Mouse (Mus musculus): Measurements from ENCODE around the gene Dner.

Gene Dner

DNA sequence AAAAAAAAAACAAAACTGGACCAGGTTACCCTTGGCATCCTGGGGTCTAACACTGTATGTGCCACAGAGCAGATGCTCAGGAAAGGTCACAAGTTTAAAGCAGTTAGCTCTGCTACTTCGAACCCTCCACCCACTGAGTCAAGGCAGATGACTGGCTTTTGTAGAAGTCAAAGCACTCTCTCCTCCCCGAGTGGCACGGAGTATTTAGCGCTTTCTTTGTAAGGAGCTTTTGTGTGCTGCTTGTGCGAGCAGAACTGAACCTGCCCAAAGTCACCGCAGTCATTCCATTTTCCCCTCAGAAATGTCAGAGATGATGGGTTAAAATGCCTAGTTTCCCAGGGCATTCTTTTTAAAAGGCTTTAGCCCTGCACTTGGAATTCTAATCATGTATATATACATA is 59.1 kb downstream of the Dner start:
- DNase-seq (ENCODE audit: low read depth, low spot score) = no peak

DNA sequence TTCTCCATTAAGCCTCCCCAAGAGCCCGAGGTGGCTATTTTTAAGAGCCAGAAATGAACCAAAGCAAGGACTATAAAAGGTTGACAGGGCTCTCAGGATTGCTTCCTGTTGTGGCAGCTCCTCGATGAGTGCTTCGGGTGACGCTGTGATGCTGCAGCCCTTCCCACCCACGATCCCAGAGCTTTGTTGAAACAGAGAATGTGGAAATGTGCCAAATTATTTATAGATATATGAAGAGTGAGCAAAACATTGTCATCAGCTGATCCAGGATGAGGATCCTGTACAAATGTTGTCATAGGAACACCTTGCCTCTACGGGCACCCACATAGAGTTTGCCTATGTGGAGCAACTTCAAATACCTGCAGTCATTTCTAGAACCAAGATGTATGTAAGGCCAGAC is 67.8 kb downstream of the Dner start:
- no peak for DNase-seq (ENCODE audit: low read depth, low spot score)

DNA sequence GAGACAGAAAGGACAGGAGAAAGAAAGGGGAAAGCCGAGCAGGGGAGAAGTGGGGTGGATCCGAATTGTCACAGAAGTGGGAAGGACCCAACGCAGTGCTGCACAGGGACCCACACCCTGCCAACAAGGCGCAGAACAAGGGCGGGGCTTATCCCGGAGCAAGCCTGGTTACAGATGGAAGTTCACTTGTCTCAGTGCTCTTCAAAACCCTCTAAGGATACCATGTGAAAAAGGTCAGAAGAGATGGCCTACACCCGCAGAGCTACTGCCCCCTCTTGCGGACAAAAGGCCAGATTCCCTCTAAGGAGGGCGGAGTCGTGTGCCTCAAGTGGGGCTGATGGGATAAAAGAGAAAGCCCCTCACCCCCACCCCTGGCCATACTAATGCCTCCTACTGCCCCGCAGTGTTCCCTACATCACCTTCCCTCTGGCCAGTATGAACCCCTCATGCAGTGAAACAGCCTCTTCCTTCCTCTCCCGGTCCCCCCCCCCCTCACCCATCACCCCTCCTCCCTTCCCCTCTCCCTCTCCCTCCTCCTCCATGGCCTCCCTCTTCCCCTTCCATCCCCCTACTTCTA is 73.0 kb downstream of the Dner start:
- no peak for DNase-seq (ENCODE audit: low read depth, low spot score)

DNA sequence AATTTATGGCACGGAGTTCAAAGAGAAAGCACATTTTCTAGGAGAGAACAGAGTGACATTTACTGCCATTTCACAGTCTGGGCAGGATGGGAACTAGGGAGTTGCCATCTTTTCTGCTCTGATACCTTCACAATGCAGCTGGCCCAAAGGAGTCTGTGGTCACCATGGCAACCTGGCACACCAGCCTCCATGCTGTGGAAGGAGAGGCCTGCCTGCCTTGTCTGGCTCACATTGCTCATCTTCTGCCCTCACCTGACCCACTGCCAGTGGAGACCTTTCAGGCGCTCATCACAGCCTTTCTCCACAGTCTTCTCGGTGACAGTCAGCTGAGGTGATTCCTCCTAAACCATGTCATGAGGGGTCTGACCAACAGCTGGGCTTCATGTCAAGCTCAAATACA is 74.7 kb downstream of the Dner start:
- no peak for DNase-seq (ENCODE audit: low read depth, low spot score)

DNA sequence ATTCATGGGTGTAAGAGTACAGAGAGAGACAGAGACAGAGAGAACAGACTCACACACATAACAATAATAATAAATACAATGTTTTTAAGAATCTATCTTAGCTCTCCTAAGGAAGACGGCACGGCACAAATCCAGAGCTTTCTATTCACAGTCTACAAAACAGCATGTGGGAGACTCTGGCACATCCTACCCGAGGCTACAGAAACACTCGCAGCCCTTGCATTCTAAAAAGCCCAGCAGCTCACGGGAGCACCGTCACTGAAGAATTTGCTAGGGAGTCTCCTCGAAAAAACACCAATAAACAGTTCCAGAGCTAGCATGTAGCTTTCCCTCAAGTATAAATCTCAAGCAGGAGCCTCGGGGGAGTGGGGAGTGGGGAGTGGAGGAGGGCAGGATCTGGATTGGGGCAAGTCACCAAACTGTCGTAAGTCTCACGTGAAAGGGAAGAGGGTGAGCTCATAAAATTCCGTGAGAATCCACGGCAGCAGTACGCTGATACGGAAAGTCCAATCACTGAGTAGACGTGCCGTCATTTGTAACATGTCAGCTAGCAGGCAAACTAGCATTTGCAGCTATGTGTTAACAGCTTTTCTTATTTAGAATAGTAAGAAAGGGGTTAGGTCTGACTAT is 76.8 kb downstream of the Dner start:
- DNase-seq (ENCODE audit: low read depth, low spot score) = no peak

DNA sequence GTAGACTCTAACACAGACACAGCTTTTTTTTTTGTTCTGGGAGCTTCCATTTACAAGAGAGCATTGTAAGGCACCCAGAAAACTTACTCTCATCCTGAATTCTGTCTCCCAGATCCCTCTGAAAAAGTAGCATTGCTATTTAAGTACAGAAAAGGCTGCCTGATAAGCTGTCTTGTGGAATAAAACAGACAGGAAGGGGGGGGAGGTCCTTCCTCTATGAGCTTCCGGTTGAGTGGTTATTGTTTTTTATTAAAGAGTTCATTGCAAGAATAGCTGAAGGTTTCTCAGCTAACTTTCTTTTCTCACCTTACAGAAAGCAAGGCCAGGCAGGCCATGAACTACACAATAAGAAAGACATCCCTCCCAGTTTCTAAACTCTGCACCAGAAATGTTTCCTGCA is 77.9 kb downstream of the Dner start:
- no peak for DNase-seq (ENCODE audit: low read depth, low spot score)

DNA sequence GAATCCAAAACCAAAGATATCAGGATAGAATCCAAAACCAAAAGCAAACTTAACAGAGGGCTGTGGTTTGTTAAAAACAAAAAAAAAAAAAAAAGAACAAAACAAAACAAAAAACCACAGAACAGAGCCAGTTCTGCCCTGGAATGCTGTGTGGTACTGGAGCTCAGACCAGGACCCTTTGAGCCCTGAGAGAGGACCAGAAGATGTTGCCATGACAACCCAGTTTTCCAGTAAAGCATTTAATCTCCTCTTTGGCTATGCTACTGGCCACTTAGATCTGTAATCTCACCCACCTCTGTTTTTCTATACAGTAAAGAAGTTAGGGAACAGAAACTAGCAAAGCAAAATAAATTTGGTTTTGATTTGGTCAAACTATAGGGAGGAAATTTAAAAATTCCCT is 79.9 kb downstream of the Dner start:
- no peak for DNase-seq (ENCODE audit: low read depth, low spot score)

DNA sequence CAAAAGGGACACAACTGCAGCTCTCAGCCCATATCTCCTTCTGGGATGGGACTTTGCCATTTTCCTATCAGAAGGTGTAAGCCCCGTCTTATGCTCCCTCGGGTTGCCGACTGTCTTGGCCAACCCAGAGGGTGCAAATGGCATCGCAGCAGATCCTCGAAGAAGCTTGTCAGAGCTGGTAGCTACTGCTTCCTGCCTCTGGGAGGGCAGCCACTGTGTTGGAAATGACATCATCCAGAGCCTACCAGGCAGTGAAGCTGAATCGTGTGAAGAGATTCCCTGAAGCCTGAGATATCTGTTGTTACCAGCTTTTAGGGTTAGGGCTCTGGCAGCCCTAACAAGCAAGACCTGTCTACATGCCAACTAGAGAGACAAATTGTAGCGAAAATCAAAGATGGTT is 81.4 kb downstream of the Dner start:
- no peak for DNase-seq (ENCODE audit: low read depth, low spot score)

DNA sequence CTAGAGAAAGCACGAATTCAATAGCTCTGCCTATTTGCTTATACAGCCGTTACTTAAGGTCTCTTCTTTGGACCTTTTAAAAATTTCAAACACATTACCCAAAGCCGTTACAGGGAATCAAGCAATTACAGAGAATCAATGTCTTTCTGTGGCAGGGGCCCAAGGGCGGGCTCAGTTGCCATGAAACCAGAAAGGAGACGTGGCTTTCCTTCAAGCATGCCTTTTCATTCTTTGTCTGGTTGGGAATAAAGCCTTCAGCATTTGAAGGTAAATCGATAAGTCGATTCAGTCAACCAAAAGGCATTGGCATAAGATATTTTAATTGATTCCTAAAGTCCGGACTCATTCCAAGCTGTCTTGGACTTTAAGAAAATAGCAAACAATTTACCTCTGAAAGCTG is 82.9 kb downstream of the Dner start:
- no peak for DNase-seq (ENCODE audit: low read depth, low spot score)

DNA sequence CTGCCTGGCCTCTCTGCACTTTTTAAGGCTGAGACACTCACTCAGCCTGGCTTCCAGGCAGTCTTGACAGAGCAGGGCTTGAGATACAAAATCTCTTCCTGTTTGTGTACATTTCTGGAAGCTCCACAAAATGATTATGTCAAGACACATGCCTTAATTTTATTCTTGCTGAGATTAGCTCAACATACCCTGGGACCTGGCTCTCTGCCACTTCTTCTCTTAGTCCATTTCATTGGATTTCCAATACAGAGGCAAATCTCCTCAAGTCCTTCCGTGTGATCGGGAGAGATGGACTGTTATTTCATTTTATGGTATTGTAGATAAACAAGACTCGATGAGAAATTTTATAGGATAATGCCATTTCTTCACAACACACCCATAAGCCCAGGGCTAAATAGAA is 84.7 kb downstream of the Dner start:
- DNase-seq (ENCODE audit: low read depth, low spot score) = no peak

DNA sequence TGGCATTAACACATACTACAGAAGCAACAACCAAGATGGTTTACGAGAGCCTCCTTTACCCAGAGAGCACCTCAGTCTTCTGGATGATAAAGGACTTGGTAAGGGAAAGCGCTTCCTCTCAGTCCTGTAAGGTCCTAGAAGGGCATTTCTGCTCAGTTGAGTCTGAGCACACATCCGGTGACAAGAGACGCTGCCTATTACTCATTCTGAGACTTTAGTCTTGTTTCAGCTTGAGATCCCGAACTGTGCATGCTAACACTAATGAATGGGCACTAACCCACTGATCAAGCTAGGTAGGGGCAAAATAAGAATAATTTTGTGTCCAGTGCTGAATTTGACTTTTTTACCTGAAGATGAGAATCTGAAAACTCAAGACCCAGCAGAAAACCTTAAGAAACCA is 97.0 kb downstream of the Dner start:
- no peak for DNase-seq (ENCODE audit: low read depth, low spot score)

DNA sequence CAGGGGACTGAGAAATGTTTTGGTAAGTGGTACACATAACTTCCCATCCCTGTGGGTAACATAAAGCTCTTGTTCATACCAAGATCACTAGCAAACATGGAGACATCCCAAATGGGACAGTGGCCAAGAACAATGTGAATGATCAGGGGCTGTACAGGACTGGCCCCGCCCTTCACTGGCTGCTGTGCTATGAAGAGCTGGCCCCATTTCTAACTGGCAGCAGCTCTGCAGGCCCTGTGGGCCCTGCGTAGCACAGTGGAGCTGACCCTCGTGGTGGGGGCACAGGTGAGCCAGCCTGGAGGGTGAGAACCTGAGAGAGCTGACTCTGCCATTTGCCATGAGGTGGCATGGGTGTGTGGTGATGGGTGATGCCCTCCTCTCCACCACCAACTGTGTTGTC is 100.0 kb downstream of the Dner start:
- no peak for DNase-seq (ENCODE audit: low read depth, low spot score)

DNA sequence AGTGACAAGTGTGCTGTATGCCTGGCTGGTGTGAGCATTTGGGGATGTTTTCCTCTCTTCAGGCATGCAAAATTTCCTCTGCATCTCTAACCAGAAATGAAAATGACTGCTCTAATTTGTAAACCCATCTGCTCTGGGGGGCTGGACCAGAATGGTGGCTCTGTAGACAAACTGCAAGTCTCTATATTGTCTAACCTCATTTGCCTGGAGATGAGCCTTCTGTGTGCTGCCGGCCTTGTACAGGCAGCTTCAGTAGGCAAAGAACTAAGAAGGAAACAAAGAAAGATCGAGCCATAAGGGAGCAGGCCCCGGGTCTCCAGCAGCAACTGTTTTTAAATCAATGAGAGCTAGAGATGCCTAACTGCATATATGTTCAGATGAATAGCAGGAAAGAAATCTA is 103.6 kb downstream of the Dner start:
- no peak for DNase-seq (ENCODE audit: low read depth, low spot score)

DNA sequence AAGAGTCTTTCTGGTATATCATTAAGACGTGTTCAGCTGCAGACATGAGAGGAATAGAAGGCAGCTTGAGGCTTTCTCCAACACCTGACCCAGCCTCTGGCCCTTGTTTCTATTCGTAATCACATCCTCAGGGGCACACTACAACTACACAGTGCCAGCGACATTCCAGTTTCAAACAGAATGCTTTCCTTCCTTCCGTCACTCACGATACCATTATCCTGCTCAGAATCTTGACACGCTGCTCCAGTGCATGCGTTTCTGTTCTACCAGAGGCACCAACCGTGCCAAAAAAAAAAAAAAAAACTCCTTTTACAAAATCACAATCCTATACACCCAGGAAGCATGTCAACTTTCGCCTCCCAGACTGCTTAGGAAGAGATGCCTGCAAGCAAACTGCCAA is 105.5 kb downstream of the Dner start:
- no peak for DNase-seq (ENCODE audit: low read depth, low spot score)

DNA sequence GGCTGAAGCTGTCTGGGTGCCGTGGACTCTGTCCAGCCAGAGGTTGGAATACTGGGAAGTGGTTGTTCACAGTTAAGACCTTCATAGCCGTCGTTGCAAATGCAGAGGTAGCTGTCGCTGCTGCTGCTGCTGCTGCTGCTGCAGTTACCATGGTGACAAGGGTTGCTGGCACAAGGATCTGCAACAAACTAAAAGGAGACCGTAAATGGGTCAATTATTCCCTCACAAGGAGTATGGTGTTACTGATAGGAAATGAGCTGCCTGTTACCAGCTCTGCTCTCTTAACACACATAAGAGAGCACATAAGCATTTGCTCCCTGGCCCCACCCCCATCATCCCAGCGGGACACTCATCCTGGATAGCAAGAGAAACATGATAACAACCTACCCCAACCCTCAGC is 110.6 kb downstream of the Dner start:
- no peak for DNase-seq (ENCODE audit: low read depth, low spot score)

DNA sequence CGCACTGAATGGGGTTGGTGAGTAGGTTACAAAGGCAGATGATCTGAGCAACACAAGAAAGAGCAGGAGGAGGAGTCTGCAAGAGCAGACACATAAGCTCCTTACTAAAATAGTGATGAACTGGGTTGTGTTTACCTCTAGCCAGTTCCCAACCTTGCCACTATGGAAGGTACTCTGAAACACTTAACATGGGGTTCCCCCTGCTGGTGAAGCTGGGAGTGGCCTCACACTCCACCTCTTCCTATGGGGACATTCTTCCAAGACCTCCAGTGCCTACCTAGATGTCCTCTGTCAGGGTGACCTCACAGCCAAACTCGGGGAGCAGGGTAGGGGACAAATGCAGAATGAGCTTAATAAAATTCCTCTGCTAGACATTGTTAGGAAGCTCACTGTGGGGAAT is 114.2 kb downstream of the Dner start:
- DNase-seq (ENCODE audit: low read depth, low spot score) = no peak

DNA sequence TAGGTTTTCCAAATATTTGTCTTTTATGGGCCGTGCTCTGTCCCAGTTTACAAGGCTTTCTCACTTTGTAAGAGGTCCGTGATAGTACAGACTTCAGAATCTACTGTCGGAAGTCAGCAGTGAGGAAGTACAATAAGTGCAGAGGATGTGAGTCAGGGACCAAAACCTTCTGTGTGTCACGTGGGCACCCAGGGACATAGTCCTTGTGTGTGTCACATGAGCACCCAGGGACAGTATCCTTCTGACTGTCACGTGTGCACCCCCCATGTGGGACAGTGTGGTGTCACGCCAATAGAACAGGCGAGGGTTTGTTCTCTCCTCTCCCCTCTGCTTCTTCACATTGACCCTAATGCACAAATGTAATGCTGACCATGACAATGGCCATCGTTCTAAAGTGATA is 134.2 kb downstream of the Dner start:
- no peak for DNase-seq (ENCODE audit: low read depth, low spot score)

DNA sequence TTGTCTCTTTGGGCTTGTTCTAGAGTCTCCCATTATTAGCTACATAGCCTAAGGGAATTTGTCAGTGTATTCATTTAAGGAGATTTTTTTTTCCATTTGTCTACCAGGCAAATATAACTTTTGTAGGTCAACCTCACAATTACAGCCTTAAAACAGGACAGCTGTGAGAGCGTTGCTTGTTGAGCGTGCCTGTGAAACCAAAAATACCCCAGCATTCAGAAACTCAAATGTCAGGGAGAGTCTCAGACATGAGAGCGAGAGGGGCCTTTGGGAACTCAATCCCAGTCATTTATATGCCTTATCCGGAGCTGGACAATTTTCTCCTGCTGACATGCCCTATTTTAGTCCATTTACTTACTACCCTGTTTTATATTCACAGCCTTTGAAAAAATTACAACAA is 134.6 kb downstream of the Dner start:
- DNase-seq (ENCODE audit: low read depth, low spot score) = no peak

DNA sequence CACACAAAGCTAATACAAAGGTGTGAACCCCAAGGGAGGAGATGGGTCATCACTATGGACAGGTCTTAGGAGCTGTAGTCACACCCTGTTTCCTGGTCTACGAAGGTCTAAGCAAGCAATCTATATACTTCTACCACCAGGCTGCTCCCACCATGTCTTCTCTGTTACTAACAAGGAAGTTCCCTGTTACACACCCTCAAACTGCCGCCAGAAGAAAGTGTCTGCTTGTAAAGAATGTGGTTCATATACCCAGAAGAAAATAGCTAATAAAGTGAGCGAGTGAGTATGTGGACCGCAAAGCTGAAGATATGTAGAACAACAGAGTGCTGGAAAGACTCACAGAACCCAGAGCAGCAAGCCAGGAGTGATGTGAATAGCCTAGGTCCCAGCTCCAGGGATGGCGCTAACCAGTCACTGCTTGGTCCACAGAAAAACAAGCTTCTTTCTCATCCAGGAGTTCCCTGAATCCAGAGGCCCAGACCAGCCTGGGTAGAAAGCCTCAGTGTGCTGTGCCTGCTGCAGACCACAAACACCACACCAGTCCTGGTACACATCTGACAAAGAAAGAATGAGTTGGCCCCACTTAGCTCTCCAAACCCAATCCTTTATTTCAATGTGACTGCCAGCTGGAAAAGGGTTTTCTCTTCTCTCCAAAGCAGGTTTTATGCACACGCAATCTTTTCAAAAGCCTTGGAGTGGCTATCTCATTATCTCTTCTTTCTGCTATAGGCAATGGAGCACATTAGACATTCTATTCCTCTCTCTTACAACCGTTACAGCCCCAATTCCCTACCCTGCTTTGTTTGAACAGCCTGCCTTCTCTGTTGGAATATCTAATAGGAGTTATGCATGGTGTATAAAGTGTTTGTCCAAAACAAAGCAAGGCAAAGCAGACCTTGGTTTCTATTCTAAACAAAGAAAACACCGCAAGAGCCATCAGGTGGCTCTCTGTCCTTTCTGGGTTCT is 139.2 kb downstream of the Dner start:
- DNase-seq (ENCODE audit: low read depth, low spot score) = no peak

DNA sequence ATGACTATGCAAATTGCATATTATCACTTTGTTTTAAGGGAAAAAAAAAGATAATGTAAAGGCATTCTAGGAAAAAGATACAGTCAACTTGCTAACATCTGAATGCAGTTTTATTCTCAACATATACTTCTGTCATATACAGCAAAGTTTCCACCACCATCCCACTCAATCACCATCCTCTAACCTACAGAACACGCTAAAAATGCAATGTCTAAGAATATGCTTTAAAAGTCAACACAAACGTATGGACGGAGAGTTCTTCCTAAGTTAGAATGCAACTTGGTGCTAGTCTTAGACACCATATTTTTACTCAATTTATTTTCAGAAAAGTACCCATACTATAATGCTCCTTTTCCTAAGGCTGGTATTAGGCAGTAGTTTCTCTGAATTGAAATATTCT is 144.0 kb downstream of the Dner start:
- no peak for DNase-seq (ENCODE audit: low read depth, low spot score)

DNA sequence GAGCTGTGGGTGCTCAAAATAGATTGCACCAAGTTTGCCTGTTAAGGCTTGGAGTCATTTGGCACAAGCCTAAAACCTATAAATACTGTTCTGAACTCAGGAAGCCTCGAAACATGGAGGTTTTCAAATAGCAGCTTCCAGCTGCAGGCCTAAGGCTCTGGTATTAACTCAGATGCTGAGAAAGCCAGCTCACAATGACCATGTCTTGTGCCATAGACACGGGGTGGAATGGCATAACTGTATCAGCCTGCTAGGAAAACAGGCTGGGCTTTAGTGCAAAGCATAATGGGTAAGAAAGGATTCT is 146.0 kb downstream of the Dner start:
- DNase-seq (ENCODE audit: low read depth, low spot score) = no peak

DNA sequence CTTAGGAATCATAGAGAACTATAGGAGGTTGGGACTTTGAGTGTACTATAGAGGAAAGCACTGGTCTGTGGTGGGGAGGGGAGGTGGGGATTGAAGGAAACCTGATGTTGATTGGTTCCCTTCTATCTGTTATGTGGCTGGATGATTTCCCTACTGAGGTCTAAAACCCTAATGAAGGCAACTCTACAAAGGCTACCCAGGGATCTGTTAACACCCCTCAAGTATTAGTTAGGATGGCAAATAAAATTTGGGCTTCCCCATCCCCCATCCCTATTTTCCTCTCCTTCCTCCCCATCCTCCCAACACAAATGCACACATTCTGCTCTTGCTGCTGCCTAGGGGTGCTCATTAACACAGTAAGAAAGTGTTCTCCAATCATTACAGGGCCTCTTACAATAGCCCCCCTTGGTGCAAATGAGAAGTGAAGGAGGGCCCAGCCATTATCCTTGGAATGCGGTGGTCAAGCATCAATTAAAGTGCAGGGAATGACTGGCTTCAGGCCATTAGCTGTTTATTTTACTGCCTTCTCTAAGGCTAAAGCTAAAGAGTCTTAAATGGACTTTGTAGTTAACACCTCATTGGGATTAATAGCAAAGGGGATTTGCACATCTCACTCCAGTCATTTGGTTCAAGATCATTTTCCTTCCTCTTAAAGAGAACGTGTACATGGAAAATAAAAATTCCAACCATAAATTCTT is 146.5 kb downstream of the Dner start:
- DNase-seq (ENCODE audit: low read depth, low spot score) = no peak

DNA sequence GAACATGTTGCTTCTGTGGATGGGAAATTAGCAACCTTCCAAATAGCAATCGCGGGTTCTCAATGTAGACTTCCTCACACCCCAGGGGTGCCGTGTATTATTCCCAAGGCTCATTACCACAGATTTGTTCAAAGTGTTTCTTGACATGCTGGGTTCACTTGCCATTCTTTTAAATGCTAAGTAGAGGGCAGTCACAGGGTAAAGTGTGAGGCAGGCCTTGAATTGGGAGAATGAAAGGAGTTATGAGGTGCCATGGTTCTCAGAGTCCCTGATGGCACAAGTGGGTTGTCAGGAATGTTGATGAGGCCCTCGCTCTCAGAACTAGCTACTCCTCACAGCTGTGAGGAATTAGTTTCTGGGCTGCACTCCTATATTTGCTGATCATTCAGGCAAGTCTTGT is 160.0 kb downstream of the Dner start:
- DNase-seq (ENCODE audit: low read depth, low spot score) = no peak
